Mouse (Mus musculus) testis, adult 2 months (tissue): ENCODE measurements at regions not wholly inside any gene's neighbourhood (a gene's known extent, or its start where the extent isn't known, plus 50 kb on each side); places are given as distances from the start of the nearest gene placed in this dataset.

Source experiments
- H3K27ac ChIP-seq: fragments of 200-500 bp; 2 replicates; pipeline ENCODE4 v1.5.1; 2012; ENCODE audit warnings: low read depth, low read length; ENCODE audit not compliant: control insufficient read depth, insufficient read depth
- H3K27me3 ChIP-seq: fragments of 200-500 bp; 2 replicates; pipeline ENCODE4 v1.6.1; 2012; ENCODE audit warnings: mild to moderate bottlenecking, low read length, moderate library complexity; ENCODE audit not compliant: control insufficient read depth, insufficient read depth
- H3K36me3 ChIP-seq: fragments of 200-500 bp; 2 replicates; pipeline ENCODE4 v1.6.1; 2012; ENCODE audit warnings: mild to moderate bottlenecking, low read length; ENCODE audit not compliant: control insufficient read depth, insufficient read depth
- H3K4me1 ChIP-seq: fragments of 200-500 bp; 2 replicates; pipeline ENCODE4 v1.6.1; 2012; ENCODE audit warnings: low read length; ENCODE audit not compliant: control insufficient read depth, insufficient read depth
- H3K4me3 ChIP-seq: fragments of 200-500 bp; 2 replicates; pipeline ENCODE4 v1.5.1; 2012; ENCODE audit warnings: low read depth, mild to moderate bottlenecking, low read length, moderate library complexity, mixed read lengths; ENCODE audit not compliant: control insufficient read depth
- CTCF ChIP-seq: fragments of 200-500 bp; IDR thresholded peaks from 2 replicates; pipeline ENCODE4 v1.5.1; 2012; ENCODE audit warnings: low read depth, mild to moderate bottlenecking, inconsistent platforms, low read length, moderate library complexity; ENCODE audit not compliant: control insufficient read depth, insufficient read depth, insufficient replicate concordance
- POLR2A ChIP-seq: fragments of 200-500 bp; IDR thresholded peaks from 2 replicates; pipeline ENCODE4 v1.6.1; 2012; ENCODE audit warnings: low read depth, mild to moderate bottlenecking, inconsistent platforms, low read length, moderate library complexity; ENCODE audit not compliant: control insufficient read depth

DNA sequence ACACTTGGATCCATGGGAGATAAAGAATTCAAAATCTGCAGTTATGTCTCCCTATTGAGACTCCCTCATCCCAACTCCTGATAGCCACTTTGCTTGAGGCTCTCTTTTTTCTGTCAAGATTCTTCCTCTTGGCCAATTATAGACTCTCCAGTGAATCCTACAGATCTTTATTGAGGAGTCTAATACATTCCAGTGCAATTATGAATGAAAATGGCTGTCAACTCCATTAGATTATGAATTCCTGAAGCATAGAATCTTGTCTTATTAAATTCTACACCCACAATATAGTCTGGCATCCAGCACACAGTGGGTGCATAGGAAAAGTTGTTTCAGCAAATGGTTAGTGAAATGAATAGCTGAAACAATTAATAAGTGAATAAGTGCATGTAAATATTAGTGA, 311.0 kb upstream of the Eif4g2 start:
- TF ChIP-seq POLR2A = no peak
- no peak for TF ChIP-seq CTCF
- Histone ChIP-seq H3K27me3 (no peaks in the 10 kb centered on the region), H3K36me3 (no peaks in the 10 kb centered on the region), H3K4me1 (no peaks in the 10 kb centered on the region), H3K27ac (no peak overlapping the region), H3K4me3 (no peak overlapping the region)

DNA sequence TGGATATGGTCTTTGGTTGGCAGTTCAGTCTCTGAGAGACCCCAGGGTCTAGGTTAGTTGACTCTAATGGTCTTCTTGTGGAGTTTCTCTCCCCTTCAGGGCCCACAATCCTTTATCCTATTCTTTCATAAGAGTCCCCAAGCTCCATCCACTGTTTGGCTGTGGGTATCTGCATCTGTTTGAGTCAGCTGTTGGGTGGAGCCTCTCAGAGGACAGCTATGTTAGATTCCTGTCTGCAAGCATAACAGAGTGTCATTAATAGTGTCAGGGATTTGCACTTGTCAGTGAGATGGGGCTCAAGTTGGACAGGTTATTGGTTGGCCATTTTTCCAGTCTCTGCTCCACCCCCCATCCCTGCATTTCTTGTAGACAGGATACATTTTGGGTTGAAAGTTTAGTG, 306.9 kb upstream of the Eif4g2 start:
- Histone ChIP-seq H3K4me3 (no peak overlapping the region), H3K36me3 (no peaks in the 10 kb centered on the region), H3K27ac (no peak overlapping the region), H3K4me1 (no peaks in the 10 kb centered on the region), H3K27me3 (no peaks in the 10 kb centered on the region)
- TF ChIP-seq CTCF (no peak), POLR2A (no peak)

DNA sequence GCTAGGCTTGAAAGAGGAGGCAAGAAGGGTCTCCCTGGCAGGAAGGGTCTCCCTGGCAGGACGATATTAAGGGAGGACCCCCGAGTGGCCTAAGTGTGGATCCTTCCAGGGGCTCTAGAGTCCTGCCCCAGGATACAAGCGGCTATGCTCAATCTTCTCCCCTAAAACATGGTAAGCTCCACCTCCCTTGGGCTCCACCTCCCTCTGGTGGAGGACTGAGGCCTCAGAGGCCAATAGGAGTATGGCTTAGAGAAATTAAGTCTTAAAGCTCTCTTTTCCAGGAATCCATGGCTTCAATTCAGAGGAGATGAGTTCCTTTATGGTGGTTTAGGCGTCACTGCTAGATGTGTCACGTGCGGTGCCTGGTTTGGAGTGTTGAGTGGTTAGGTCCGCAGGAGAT, 291.7 kb upstream of the Eif4g2 start:
- no peaks in the 10 kb centered on the region for H3K4me1 ChIP-seq
- no peak overlapping the region for H3K4me3 ChIP-seq
- no peak for TF ChIP-seq CTCF
- TF ChIP-seq POLR2A = no peak
- H3K27me3 ChIP-seq = no peaks in the 10 kb centered on the region
- no peak overlapping the region for H3K27ac ChIP-seq
- H3K36me3 ChIP-seq = no peaks in the 10 kb centered on the region

DNA sequence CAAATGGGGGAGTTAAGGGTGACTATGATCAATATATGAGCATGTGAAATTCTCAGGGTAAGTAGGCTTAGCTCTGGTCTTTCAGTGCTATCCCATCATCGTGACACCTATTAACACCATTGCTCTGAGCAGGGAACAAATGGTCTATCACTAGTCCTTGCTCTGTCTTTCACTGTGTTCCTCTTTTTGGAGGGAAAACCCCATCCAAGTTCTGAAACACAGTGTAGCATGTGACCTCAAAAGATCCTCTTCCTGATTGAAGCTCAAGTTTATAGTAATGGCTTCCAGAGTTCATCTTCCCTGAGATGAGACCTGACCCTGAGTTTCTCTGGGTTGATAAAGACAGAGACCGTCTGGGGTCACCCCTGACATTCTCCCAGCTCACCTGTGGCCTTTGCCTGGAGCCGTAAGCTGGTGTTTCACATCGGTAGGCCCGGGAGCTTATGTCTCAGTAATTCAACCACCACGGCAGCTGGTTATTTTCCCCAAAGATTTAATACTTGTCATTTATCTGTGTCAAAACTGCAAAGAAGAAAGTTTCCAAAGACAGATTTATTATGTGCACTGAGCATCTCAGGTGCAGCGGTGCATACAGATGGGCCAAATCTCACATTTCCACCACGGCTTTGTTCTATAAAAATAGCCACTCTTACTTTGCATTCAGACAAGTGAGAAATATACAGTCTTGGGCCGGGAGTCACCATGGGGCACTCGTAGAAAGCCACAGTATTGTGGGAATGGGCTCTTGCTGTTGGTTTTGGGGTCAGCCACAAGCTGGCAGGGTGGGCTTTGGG, 290.7 kb upstream of the Eif4g2 start:
- H3K4me3 ChIP-seq = no peak overlapping the region
- H3K36me3 ChIP-seq = no peaks in the 10 kb centered on the region
- TF ChIP-seq POLR2A (no peak), CTCF (no peak)
- no peaks in the 10 kb centered on the region for H3K27me3 ChIP-seq
- H3K4me1 ChIP-seq = no peaks in the 10 kb centered on the region
- H3K27ac ChIP-seq = no peak overlapping the region

DNA sequence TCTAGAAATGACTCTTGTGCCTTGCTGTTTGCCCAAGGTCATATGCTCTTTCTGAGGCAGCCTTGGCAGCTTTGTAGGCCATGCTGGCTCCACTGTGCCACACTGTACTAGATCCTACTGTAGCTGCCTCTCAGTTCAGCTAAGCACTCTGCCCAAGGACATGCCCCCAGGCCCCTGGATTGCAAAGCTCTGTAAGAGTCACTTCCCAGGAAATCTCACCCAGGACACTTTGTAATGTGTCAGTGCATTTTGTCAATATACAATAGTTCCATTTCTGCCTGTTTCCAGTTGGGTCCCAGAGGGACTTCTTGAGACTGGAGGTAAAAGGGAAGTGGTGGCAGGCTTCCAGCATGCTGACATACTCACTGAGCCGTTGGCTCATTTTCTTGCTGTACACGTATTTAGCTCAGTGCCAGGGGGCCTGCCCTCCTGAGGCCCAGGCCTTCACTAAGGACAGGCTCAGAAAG, 287.6 kb upstream of the Eif4g2 start:
- no peak overlapping the region for H3K27ac ChIP-seq
- no peaks in the 10 kb centered on the region for H3K27me3 ChIP-seq
- TF ChIP-seq CTCF = no peak
- TF ChIP-seq POLR2A = no peak
- H3K4me1 ChIP-seq = no peaks in the 10 kb centered on the region
- no peaks in the 10 kb centered on the region for H3K36me3 ChIP-seq
- no peak overlapping the region for H3K4me3 ChIP-seq

DNA sequence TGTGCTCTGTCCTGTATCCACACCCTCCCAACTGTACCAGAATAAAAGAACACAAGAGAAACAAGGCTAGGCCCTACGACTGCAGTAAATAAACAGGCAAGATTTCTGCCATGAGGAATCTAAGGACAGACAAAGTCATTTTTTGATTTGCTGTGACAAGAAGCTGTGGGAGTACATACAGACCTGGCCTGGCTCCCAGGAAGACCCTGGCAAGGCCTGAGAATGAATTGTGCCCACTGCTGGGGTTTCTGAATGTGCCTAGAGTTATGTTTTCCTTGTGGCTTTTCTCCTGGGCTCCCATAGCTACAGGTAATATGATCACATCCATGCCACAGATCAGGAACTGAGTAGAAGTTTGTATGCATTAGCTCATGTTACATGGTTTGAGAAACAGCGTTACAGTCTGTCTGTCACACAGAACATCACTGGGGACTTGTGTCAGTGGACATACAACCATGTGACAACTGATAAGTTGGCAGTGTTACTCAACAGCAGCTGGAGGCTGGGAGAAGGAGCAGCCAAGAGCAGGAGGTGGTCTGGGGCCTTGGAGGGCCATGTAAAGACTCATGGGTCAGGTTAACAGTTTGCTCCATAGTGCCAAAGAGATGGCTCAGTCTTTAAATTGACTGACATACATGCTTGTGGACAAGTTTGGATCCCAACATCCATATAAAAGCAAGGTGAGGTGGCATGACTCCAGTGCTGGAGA, 285.6 kb upstream of the Eif4g2 start:
- TF ChIP-seq CTCF (no peak), POLR2A (no peak)
- Histone ChIP-seq H3K27ac (no peak overlapping the region), H3K4me1 (no peaks in the 10 kb centered on the region), H3K36me3 (no peaks in the 10 kb centered on the region), H3K27me3 (no peaks in the 10 kb centered on the region), H3K4me3 (no peak overlapping the region)

DNA sequence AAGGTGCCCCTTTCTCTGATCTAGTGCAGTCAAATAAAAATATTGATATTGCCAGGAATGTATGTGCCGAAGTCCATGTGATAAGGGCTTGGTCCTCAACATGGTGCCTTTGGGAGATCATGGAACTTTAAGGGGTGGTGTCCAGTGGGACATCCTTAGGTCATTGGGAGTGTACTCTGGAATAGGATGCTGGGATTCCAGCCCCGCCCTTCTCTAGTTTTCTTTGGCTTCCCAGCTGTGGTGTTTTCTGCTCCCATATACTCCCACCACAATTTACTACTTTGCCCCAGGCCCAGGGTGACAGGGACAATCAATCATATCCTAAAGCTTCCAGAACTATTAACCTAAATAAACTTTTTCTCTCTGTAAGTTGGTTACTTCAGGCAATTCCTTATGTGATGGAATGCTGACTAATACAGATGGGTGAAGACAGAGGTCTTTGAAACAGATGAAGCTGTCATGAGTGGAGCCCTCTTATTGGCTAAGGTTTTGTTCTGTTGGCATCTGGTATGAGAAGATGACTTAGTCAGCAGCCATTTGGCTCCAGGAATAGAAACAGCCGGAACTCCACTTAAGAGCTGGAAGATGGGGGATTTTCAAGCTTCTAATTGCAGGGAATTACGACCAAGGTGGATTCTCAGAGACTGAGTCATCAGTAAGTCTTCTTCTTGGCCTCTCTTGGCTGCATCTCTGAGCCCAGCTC, 284.3 kb upstream of the Eif4g2 start:
- Histone ChIP-seq H3K36me3 (no peaks in the 10 kb centered on the region), H3K27me3 (no peaks in the 10 kb centered on the region), H3K27ac (no peak overlapping the region), H3K4me1 (no peaks in the 10 kb centered on the region), H3K4me3 (no peak overlapping the region)
- TF ChIP-seq CTCF (no peak), POLR2A (no peak)
